Mouse (Mus musculus): Measurements from ENCODE around the gene Frmd8.
"Not testable (repeated sequence)": the region's sequence is repeated elsewhere in the genome, so short reads cannot be mapped to it uniquely, and the experiment has no call there.

- not testable (repeated sequence) for TF ChIP-seq GATA1 (IDR thresholded peaks at IDR 0.05; ENCODE audit: low read depth, low read length); SIN3A (IDR thresholded peaks at IDR 0.05; ENCODE audit: low read length)
These were observed 7.0 kb upstream of the Frmd8 start for GRCm38 (mm10) chr19:5882079-5882478.
